Mouse (Mus musculus) granulocyte monocyte progenitor cell, adult 5-6 weeks (primary cell): ENCODE results near the gene Tmem9. TPM values are rescaled to one million over a fixed set of nuclear protein-coding genes. Genes with fewer than 3 reads are reported as not detected.

Experiments used
- ATAC-seq: replicated peaks from 2 replicates; pipeline ENCODE4 v1.8.0; 2016; ENCODE audit warnings: mild to moderate bottlenecking, moderate TSS enrichment, inconsistent platforms; ENCODE audit not compliant: poor library complexity, severe bottlenecking
- total RNA-seq, 2 experiments: library from RNA; stranded (forward) in 1 of 2; stranded (reverse) in 1 of 2; fragments of 200-712, 200-1000 nt in 1 of 2; fragments of >200 nt in 1 of 2; fragmentation: Nextera tagmentation in 1 of 2; gene quantifications; 2 replicates each; pipeline ENCODE4 v1.2.3; 2014 to 2017

Tmem9 gene
- total RNA-seq, 2 experiments from 2014 or later = 5.8 to 8.1 TPM

DNA sequence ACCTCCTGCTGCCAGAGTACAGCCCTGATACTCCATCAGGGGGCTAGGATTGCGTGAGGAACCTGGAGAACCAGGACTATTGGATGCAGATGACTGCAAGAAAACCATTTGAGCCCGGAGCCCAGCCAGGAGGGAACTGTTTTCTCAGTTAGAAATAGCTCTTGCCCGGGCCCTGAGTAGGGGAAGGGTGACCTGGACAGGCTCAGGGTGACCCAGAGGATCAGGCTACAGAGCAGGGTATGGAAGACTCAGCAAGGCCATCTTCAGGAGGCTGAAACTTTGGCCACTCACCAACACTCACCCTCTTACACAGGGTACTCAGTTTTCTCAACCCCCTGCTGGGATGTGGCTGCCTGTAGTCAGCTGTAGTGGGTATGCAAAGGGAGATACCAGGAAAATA, 59.6 kb downstream of the Tmem9 start:
- ATAC-seq = no peak

DNA sequence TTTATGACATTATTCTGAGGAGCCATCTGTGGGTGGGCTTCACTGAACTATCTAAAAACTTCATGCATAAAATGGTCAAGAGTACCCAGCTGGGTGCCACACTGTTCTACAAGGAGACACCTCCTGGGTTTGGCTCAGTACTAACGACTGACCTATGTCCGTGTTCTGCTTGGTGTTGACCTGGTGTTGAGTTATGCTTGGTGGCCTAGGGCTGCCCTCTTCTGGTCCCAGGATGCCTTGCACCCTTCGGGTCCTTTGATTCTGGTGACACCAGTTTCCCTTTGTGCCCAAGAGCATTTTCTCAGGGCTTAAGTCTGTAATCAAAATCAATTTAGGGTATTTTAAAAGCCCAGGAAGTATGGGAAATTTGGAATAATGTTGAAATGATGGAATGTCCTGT, 68.1 kb downstream of the Tmem9 start:
- peak; percentile 66 for ATAC-seq

DNA sequence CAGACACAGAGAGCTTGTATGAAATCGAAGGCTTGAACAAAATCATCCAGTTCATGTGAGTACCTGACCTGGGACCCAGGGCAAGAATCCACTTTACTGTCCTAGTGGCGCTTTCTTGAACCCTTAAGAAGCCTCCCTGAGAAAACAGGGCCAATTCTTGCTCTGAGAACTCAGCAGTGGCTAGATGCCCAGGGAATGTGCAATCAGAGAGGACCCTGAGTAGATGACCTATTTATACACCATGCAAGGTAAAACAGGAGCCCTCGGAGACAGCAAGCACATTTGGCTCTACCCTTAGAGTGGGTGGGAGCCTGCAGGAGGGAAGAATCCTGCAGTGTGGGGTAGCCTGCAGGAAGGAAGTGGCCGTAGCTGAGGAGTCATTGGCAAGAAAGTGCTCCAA, 69.7 kb downstream of the Tmem9 start:
- no peak for ATAC-seq

DNA sequence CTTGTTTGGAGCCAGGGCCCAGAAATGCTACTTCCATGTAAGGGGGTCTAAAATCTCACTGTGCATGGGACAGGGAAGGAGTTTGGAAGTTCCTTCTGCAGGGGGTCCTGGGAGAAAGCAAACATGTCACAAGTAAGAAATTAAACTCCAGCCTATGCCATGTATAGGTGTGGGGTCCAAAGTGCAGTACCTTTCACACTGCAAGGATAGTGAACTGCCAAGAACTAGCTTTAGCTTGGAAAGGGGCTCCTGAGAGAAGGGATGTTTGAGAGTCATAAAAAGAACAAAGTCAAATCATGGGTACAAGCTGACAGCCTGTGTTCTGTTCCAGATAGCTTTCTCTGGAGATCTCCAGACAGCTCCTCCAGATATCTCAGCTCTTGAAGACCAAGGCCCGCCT, 73.2 kb downstream of the Tmem9 start:
- no peak for ATAC-seq

Other genes with a start within 250 kb of the Tmem9 start
- 1.9 TPM in 1 of 2 replicates, not detected in the other for gene Phlda3, start 242.0 kb upstream of the Tmem9 start, total RNA-seq (2014; fragmentation: Nextera tagmentation)
- 0.17 and 1.0 TPM in 2 replicates for gene Phlda3, start 242.0 kb upstream of the Tmem9 start, total RNA-seq (2017)
- gene Tnni1, start 228.7 kb upstream of the Tmem9 start, total RNA-seq (2014; fragmentation: Nextera tagmentation) = not detected in 2 replicates
- gene Tnni1, start 228.7 kb upstream of the Tmem9 start, total RNA-seq (2017) = not detected in 2 replicates
- not detected in 2 replicates for gene Lad1, start 189.6 kb upstream of the Tmem9 start, total RNA-seq (2014; fragmentation: Nextera tagmentation)
- not detected in 2 replicates for gene Lad1, start 189.6 kb upstream of the Tmem9 start, total RNA-seq (2017)
- not detected in 2 replicates for gene Tnnt2, start 171.8 kb upstream of the Tmem9 start, total RNA-seq (2014; fragmentation: Nextera tagmentation)
- gene Tnnt2, start 171.8 kb upstream of the Tmem9 start, total RNA-seq (2017) = not detected in 2 replicates
- gene Pkp1, start 88.9 kb upstream of the Tmem9 start, total RNA-seq (2014; fragmentation: Nextera tagmentation) = not detected in 2 replicates
- gene Pkp1, start 88.9 kb upstream of the Tmem9 start, total RNA-seq (2017) = not detected in 2 replicates
- gene Igfn1, start 1.8 kb upstream of the Tmem9 start, total RNA-seq (2014; fragmentation: Nextera tagmentation) = not detected in 2 replicates
- gene Igfn1, start 1.8 kb upstream of the Tmem9 start, total RNA-seq (2017) = not detected in 2 replicates
- gene Ascl5, start 42.7 kb downstream of the Tmem9 start, total RNA-seq (2014; fragmentation: Nextera tagmentation) = not detected in 2 replicates
- gene Ascl5, start 42.7 kb downstream of the Tmem9 start, total RNA-seq (2017) = not detected in 2 replicates
- not detected in 2 replicates for gene Cacna1s, start 44.6 kb downstream of the Tmem9 start, total RNA-seq (2014; fragmentation: Nextera tagmentation)
- not detected in 2 replicates for gene Cacna1s, start 44.6 kb downstream of the Tmem9 start, total RNA-seq (2017)
- 10.8 and 12.4 TPM in 2 replicates for gene Kif21b, start 123.2 kb downstream of the Tmem9 start, total RNA-seq (2014; fragmentation: Nextera tagmentation)
- gene Kif21b, start 123.2 kb downstream of the Tmem9 start, total RNA-seq (2017) = 5.6 and 6.6 TPM in 2 replicates
- gene Mroh3, start 204.7 kb downstream of the Tmem9 start, total RNA-seq (2014; fragmentation: Nextera tagmentation) = not detected in 2 replicates
- gene Mroh3, start 204.7 kb downstream of the Tmem9 start, total RNA-seq (2017) = not detected in 2 replicates
- not detected in 2 replicates for gene Inava, start 226.1 kb downstream of the Tmem9 start, total RNA-seq (2014; fragmentation: Nextera tagmentation)
- gene Inava, start 226.1 kb downstream of the Tmem9 start, total RNA-seq (2017) = not detected in 2 replicates